Mouse (Mus musculus) embryonic facial prominence, embryonic 13.5 days (tissue): ENCODE measurements around the gene Lrp3. TPM values are rescaled to one million over a fixed set of nuclear protein-coding genes. Genes with fewer than 3 reads are reported as not detected.
A peak's percentile ranks its signal among the peaks of the same experiment; 100 is the strongest.

Experiments used
- ATAC-seq: fragments of 200-750 bp; cut with Nextera tagmentation; 2 replicates; pipeline ENCODE4 v1.8.0; 2017; ENCODE audit warnings: low read depth; ENCODE audit not compliant: insufficient number of reproducible peaks, insufficient read depth, low FRiP score, low TSS enrichment
- H3K27ac ChIP-seq: fragments of 300-500 bp; sonication (generic); 2 replicates; pipeline ENCODE4 v1.5.1; 2015; ENCODE audit warnings: moderate library complexity, mild to moderate bottlenecking, inconsistent platforms
- H3K27me3 ChIP-seq: fragments of 300-500 bp; sonication (generic); 2 replicates; pipeline ENCODE4 v1.6.1; 2015; ENCODE audit warnings: mild to moderate bottlenecking, inconsistent platforms
- H3K36me3 ChIP-seq: fragments of 300-500 bp; sonication (generic); 2 replicates; pipeline ENCODE4 v1.6.1; 2015; ENCODE audit warnings: mild to moderate bottlenecking, inconsistent platforms
- H3K4me1 ChIP-seq: fragments of 300-500 bp; sonication (generic); 2 replicates; pipeline ENCODE4 v1.6.1; 2015; ENCODE audit warnings: inconsistent platforms
- H3K4me2 ChIP-seq: fragments of 300-500 bp; sonication (generic); 2 replicates; pipeline ENCODE4 v1.6.1; 2015; ENCODE audit warnings: moderate library complexity, mild to moderate bottlenecking, inconsistent platforms
- H3K4me3 ChIP-seq: fragments of 300-500 bp; sonication (generic); 2 replicates; pipeline ENCODE4 v1.5.1; 2015; ENCODE audit warnings: mild to moderate bottlenecking, inconsistent platforms
- H3K9ac ChIP-seq: fragments of 300-500 bp; sonication (generic); 2 replicates; pipeline ENCODE4 v1.6.1; 2015; ENCODE audit warnings: mild to moderate bottlenecking, inconsistent platforms
- H3K9me3 ChIP-seq: fragments of 300-500 bp; sonication (generic); 2 replicates; pipeline ENCODE4 v1.6.1; 2016; ENCODE audit warnings: inconsistent platforms
- WGBS: fragments of 180-500 bp; shearing (Covaris S2); methylation state at CpG from one replicate; pipeline ENCODE4 v1.1.7; 2015; ENCODE audit warnings: mixed read lengths; 5-methylcytosine and 5-hydroxymethylcytosine counted together
- polyA plus RNA-seq: library from polyadenylated mRNA; unstranded; fragments of >200 nt; fragmentation: Nextera tagmentation; extraction: Ambion mirVana; gene quantifications from 2 replicates; pipeline ENCODE4 v1.2.1, GENCODE M21; 2015

The Lrp3 gene
- polyA plus RNA-seq, 1 experiment from 2014 or later: 10.3 TPM

DNA sequence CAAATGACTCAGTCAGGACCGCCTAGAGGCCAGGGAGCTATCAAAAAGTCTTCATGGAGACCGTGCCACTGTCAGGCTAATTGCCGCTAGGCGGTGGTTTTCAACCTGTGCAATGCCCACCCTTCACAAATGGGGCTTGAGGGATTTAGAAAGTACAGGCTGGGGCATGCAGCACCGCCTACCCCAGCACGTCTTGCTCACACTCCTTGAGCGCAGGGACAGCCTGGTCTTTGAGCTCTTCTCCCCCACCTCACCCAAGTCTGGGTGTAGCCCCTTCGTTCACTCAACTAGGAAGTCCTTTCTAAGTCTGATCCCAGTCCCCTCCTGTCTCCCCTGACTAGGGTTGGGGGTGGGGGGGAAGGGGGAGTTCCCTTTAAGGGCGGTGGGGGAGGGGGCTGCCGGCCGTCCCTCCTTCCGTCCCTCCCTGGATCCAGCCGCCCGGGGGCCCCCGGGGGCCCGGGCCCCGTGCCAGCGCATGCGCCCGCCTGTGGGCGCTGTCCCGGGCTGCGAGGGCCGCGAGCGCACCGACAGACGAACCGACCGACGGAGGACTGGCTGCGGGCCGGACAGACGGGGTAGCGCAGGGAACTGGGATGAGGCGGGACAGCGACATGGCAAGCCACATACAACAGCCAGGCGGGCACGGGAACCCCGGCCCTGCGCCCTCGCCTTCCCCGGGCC, 29.3 kb downstream of the Lrp3 start, which contains the start of gene Slc7a10:
Gene Slc7a10 (plus strand): TSS at position 497 of the 681 bp plus-strand sequence.
- H3K36me3 ChIP-seq: no peaks in the 10 kb centered on the region
- no peak within 1 kb of the TSS for H3K27ac ChIP-seq
- WGBS: 1% methylated on average over 43 of the region's 43 CpGs
- peaks cover 16% of the 10 kb centered on the region for H3K9me3 ChIP-seq
- H3K9ac ChIP-seq: peak within 1 kb of the TSS; percentile 62
- H3K4me2 ChIP-seq: peak within 1 kb of the TSS; percentile 75
- peaks cover 23% of the 10 kb centered on the region for H3K4me1 ChIP-seq
- peak; percentile 29; the same call in 1 of the 2 replicates for ATAC-seq
- peaks cover 69% of the 10 kb centered on the region for H3K27me3 ChIP-seq
- peak within 1 kb of the TSS; percentile 46 for H3K4me3 ChIP-seq

- WGBS: 3% methylated on average over 54 of the region's 54 CpGs
- Histone ChIP-seq H3K27ac (no peak overlapping the region), H3K9me3 (peaks cover 16% of the 10 kb centered on the region), H3K4me3 (peak overlapping the region; percentile 46), H3K4me2 (peak overlapping the region; percentile 75), H3K27me3 (peaks cover 62% of the 10 kb centered on the region), H3K36me3 (no peaks in the 10 kb centered on the region), H3K4me1 (peaks cover 18% of the 10 kb centered on the region), H3K9ac (peak overlapping the region; percentile 62)
- ATAC-seq: no peak; the same call in 1 of the 2 replicates
Measured at GRCm38 (mm10) chr7:35184833-35185724, 30.2 kb downstream of the Lrp3 start.

- Histone ChIP-seq H3K4me2 (peak overlapping the region; percentile 16; the same call in 1 of the 2 replicates), H3K4me1 (peaks cover 7% of the 10 kb centered on the region; the same call in 1 of the 2 replicates), H3K9ac (no peak overlapping the region), H3K36me3 (no peaks in the 10 kb centered on the region), H3K9me3 (no peaks in the 10 kb centered on the region), H3K4me3 (no peak overlapping the region), H3K27me3 (peaks cover 14% of the 10 kb centered on the region), H3K27ac (no peak overlapping the region)
- no peak for ATAC-seq
- WGBS: 44% methylated on average over 18 of the region's 18 CpGs
Measured at GRCm38 (mm10) chr7:35176412-35177381, 38.6 kb downstream of the Lrp3 start.

- Histone ChIP-seq H3K4me1 (peaks cover 9% of the 10 kb centered on the region; the same call in 1 of the 2 replicates), H3K4me2 (no peak overlapping the region), H3K9ac (no peak overlapping the region), H3K36me3 (no peaks in the 10 kb centered on the region), H3K27ac (no peak overlapping the region), H3K27me3 (peaks cover 21% of the 10 kb centered on the region), H3K9me3 (no peaks in the 10 kb centered on the region), H3K4me3 (no peak overlapping the region)
- ATAC-seq: no peak
- 78% methylated on average over 4 of the region's 4 CpGs for WGBS
Measured at GRCm38 (mm10) chr7:35175533-35175932, 39.8 kb downstream of the Lrp3 start.

DNA sequence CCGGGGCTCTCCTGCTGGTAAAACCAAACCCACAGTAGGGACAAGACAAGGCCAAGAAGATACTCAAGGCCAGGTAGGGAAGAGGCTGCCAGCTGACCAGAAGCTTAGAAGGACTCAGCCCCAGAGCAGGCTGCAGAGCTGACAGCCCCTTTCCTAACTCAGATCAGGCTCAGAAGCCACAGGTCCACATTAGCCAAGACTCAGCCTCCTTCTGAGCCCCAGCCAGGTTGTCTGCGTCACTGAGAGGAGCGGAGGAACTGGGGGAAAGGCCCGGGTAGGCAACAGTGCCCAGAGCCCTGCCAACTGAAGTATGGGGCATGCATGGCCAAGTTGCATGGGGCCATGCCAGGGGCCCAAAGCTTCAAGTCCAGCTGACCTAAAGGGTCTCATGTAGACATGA, 42.8 kb downstream of the Lrp3 start:
- Histone ChIP-seq H3K4me1 (peaks cover 9% of the 10 kb centered on the region; the same call in 1 of the 2 replicates), H3K27me3 (peaks cover 24% of the 10 kb centered on the region), H3K27ac (no peak overlapping the region), H3K9ac (0 out of 2 replicates have a peak overlapping the region, but pooled peaks have one; percentile 36), H3K9me3 (no peaks in the 10 kb centered on the region), H3K4me2 (peak overlapping the region; percentile 49; the same call in 1 of the 2 replicates), H3K36me3 (no peaks in the 10 kb centered on the region), H3K4me3 (no peak overlapping the region)
- no peak for ATAC-seq
- WGBS: 75% methylated on average over 4 of the region's 4 CpGs

DNA sequence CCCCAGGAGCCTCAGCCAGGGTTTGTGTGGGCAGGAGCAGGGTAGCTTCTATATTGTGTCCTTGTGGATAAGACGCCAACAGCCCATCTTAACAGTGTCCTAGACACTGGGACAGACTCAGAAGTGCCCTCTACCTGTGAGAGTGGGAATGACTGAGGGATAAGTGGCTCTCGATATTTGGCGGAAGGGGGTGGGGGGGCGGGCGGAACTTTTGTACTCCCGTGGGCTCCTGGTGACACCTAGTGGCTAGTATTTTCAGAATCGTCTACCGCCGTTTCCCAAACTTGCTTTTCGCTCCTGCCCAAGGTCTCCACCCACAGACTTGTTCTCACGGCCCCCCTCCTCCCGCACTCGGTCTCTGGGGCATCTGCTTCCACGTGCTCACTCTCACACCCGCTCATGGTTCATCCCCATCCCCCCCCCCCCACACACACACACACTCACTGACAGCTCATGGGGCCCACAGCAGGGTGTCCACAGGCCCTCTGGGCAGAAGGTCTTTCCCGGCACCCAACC, 43.4 kb downstream of the Lrp3 start:
- peaks cover 9% of the 10 kb centered on the region; the same call in 1 of the 2 replicates for H3K4me1 ChIP-seq
- 0 out of 2 replicates have a peak overlapping the region, but pooled peaks have one; percentile 36 for H3K9ac ChIP-seq
- peaks cover 24% of the 10 kb centered on the region for H3K27me3 ChIP-seq
- no peak overlapping the region for H3K27ac ChIP-seq
- no peak overlapping the region for H3K4me3 ChIP-seq
- 1% methylated on average over 16 of the region's 16 CpGs for WGBS
- peak overlapping the region; percentile 49 for H3K4me2 ChIP-seq
- no peaks in the 10 kb centered on the region for H3K9me3 ChIP-seq
- no peaks in the 10 kb centered on the region for H3K36me3 ChIP-seq
- ATAC-seq: no peak

GRCm38 (mm10) chr7:35169341-35169740, 46.0 kb downstream of the Lrp3 start:
- no peak overlapping the region for H3K4me3 ChIP-seq
- H3K4me2 ChIP-seq: no peak overlapping the region
- no peak for ATAC-seq
- peaks cover 14% of the 10 kb centered on the region; the same call in 1 of the 2 replicates for H3K4me1 ChIP-seq
- no peaks in the 10 kb centered on the region for H3K9me3 ChIP-seq
- H3K27ac ChIP-seq: no peak overlapping the region
- 14% methylated on average over 6 of the region's 6 CpGs for WGBS
- peaks cover 24% of the 10 kb centered on the region for H3K27me3 ChIP-seq
- H3K36me3 ChIP-seq: no peaks in the 10 kb centered on the region
- no peak overlapping the region for H3K9ac ChIP-seq

DNA sequence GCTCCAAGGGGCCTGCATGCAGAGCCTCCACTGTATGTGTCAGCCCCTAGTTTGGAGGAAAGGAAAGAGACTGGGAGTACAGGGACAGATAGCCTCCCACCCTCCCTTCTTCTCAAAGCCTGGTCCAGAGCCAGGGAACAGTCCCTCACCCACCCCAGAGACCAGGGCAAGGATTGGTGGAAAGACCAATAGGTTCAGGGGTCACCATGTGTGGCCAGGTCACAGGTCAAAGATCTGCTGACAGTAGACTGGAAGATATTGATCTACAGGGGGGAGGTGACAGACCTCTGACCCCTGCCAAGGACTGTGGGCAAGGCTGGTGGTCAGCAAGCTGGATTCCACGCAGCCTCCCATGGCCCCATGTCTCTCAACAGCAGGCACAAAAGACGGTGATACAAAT, 47.4 kb downstream of the Lrp3 start:
- no peak overlapping the region for H3K4me2 ChIP-seq

DNA sequence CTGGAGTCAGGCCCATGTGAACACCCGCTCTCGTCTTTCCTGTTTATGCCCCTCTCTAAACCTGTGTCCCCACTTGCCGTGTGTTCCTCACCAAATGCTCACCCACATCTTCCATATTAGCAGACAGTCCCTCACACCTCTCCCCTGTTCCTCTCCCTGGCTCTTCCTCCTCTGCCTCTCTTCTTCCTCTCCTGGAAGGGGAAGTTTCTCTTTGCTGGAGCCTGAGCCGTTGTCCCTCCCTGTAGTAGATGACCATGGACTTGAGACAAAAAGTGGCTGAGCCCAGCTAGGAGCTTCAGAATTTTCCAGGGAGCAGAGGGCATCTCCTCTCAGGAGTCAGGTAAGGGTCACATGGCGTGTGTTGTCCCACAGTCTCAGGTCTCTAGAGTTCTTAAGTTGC, 48.3 kb downstream of the Lrp3 start:
- Histone ChIP-seq H3K27me3 (peaks cover 9% of the 10 kb centered on the region; the same call in 1 of the 2 replicates), H3K27ac (no peak overlapping the region), H3K4me1 (peaks cover 8% of the 10 kb centered on the region; the same call in 1 of the 2 replicates), H3K36me3 (no peaks in the 10 kb centered on the region), H3K4me3 (no peak overlapping the region), H3K4me2 (no peak overlapping the region), H3K9me3 (no peaks in the 10 kb centered on the region), H3K9ac (no peak overlapping the region)
- 81% methylated on average over 5 of the region's 5 CpGs for WGBS
- no peak for ATAC-seq

More for the DNA sequence above, 47.4 kb downstream of the Lrp3 start:
- peaks cover 16% of the 10 kb centered on the region for H3K27me3 ChIP-seq
- no peak overlapping the region for H3K4me3 ChIP-seq
- WGBS: 39% methylated on average over 2 of the region's 2 CpGs
- no peak overlapping the region for H3K27ac ChIP-seq
- peaks cover 14% of the 10 kb centered on the region; the same call in 1 of the 2 replicates for H3K4me1 ChIP-seq
- no peak for ATAC-seq
- no peak overlapping the region for H3K9ac ChIP-seq
- no peaks in the 10 kb centered on the region for H3K9me3 ChIP-seq
- H3K36me3 ChIP-seq: no peaks in the 10 kb centered on the region

DNA sequence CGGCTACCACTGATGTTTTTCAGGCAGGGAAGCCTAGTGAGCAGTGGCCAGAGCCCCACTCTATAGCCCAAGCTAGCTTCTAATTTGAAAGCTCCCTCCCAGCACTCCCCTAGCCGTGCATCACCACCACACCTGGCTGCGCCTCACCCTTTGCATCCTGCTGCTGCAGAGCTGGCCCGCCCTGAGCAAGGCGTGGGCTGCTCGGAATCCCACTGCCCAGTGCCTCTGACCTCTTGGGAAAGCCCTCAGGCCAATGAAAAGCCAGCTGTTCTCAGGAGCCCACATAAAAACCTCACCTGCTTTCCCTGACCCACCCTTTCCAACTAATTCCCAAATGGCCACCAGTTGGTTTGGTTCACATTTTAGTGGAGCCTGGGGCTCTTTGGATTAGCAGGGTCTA, 51.2 kb downstream of the Lrp3 start:
- Histone ChIP-seq H3K9ac (no peak overlapping the region), H3K4me3 (no peak overlapping the region), H3K27ac (no peak overlapping the region), H3K36me3 (no peaks in the 10 kb centered on the region), H3K27me3 (no peaks in the 10 kb centered on the region), H3K4me2 (no peak overlapping the region), H3K9me3 (no peaks in the 10 kb centered on the region; the same call in 1 of the 2 replicates), H3K4me1 (0 out of 2 replicates have a peak, but pooled peaks cover 5% of the 10 kb centered on the region)
- no peak for ATAC-seq
- 68% methylated on average over 6 of the region's 6 CpGs for WGBS
